Mouse (Mus musculus) embryonic facial prominence, embryonic 11.5 days (tissue): ENCODE results near the gene Rbfox1. TPM values are rescaled to one million over a fixed set of nuclear protein-coding genes. Genes with fewer than 3 reads are reported as not detected.

Source experiments
- ATAC-seq: fragments of 200-750 bp; cut with Nextera tagmentation; replicated peaks from 2 replicates; pipeline ENCODE4 v1.8.0; 2017; ENCODE audit warnings: low read depth; ENCODE audit not compliant: insufficient number of reproducible peaks, low FRiP score, low TSS enrichment
- DNase-seq: peaks from one replicate; pipeline ENCODE4 v3.0.0-alpha.2; 2015; ENCODE audit warnings: low spot score
- H3K27ac ChIP-seq: fragments of 300-500 bp; sonication (generic); replicated peaks from 2 replicates; pipeline ENCODE4 v1.5.1; 2014; ENCODE audit warnings: mild to moderate bottlenecking, low read depth, low read length, control low read depth
- H3K27me3 ChIP-seq: fragments of 300-500 bp; sonication (generic); 2 replicates; pipeline ENCODE4 v1.6.1; 2014; ENCODE audit warnings: mild to moderate bottlenecking, low read length, moderate library complexity, mixed read lengths; ENCODE audit not compliant: control insufficient read depth, insufficient read depth
- H3K36me3 ChIP-seq: fragments of 300-500 bp; sonication (generic); replicated peaks from 2 replicates; pipeline ENCODE4 v1.6.1; 2014; ENCODE audit warnings: low read depth, mild to moderate bottlenecking, low read length, moderate library complexity, mixed read lengths; ENCODE audit not compliant: control insufficient read depth, insufficient read depth
- H3K4me1 ChIP-seq: fragments of 300-500 bp; sonication (generic); 2 replicates; pipeline ENCODE4 v1.6.1; 2014; ENCODE audit warnings: low read length, mixed read lengths; ENCODE audit not compliant: control insufficient read depth, insufficient read depth
- H3K4me2 ChIP-seq: fragments of 300-500 bp; sonication (generic); 2 replicates; pipeline ENCODE4 v1.6.1; 2014; ENCODE audit warnings: low read depth, mild to moderate bottlenecking, control low read depth, low read length, moderate library complexity
- H3K4me3 ChIP-seq: fragments of 300-500 bp; sonication (generic); 2 replicates; pipeline ENCODE4 v1.5.1; 2014; ENCODE audit warnings: low read depth, low read length, control low read depth
- H3K9ac ChIP-seq: fragments of 300-500 bp; sonication (generic); replicated peaks from 2 replicates; pipeline ENCODE4 v1.6.1; 2014; ENCODE audit warnings: mild to moderate bottlenecking, control low read depth, low read length
- H3K9me3 ChIP-seq: fragments of 300-500 bp; sonication (generic); replicated peaks from 2 replicates; pipeline ENCODE4 v1.6.1; 2016; ENCODE audit warnings: mild to moderate bottlenecking, low read length, inconsistent platforms, mixed read lengths; ENCODE audit not compliant: control insufficient read depth
- WGBS: fragments of 180-500 bp; shearing (Covaris S2); extraction: QIAGEN DNeasy Blood & Tissue Kit; methylation state at CpG from one replicate; pipeline ENCODE4 v1.1.7; 2014; 5-methylcytosine and 5-hydroxymethylcytosine counted together
- polyA plus RNA-seq: library from polyadenylated mRNA; unstranded; fragments of >200 nt; fragmentation: Nextera tagmentation; extraction: Ambion mirVana; gene quantifications from 2 replicates; pipeline ENCODE4 v1.2.1, GENCODE M21; 2014

Rbfox1 gene
- polyA plus RNA-seq, 1 experiment from 2014 or later = 4.2 TPM

DNA sequence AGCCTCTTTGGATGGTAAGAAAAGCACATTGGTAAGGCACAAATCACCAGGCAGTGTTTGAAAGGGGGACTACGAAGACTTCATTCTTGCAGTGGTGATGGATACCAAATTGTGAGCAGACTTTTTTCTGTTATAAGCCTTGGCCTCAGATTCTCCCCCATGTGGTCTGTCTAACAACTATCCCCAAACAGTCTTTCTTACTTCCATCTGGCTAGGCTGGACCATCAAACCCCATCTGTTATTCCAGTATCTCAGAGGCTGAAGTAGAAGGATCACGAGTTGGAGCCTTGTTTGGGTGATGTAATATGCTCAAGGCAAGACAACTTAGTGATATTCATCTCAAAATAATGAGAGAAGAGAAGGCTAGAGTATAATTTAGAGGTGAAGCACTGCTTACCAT lies 922.7 kb downstream of the Rbfox1 start:
- H3K27me3 ChIP-seq = no peaks in the 10 kb centered on the region
- ATAC-seq = no peak
- 74% methylated on average over 2 of the region's 2 CpGs for WGBS

DNA sequence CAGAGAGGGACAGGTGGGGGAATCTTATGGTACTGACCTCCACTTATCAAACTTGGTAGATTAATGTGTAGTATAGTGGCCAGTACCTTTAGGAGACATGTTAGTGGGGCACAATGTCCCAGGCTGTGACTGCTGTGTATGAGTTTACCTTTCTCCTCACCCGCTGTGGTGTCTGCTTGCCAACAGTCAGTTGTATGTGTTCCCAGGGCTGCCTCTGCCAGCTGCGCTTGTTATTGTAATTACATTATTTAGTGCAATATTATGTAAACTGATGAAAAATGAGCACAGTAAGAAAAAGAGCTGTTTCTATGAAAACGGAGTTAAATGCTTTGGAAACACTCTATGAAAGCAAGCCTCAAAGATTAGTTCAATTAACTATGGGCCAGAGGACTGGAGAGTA lies 928.7 kb downstream of the Rbfox1 start:
- ATAC-seq (no peak), DNase-seq (no peak)
- WGBS = 78% methylated on average over 3 of the region's 3 CpGs

More for the DNA sequence above, 922.7 kb downstream of the Rbfox1 start:
- no peak overlapping the region for H3K9ac ChIP-seq
- no peaks in the 10 kb centered on the region for H3K9me3 ChIP-seq
- H3K4me3 ChIP-seq = no peak overlapping the region
- no peak overlapping the region for H3K4me2 ChIP-seq
- no peak overlapping the region for H3K27ac ChIP-seq
- DNase-seq = no peak
- no peaks in the 10 kb centered on the region for H3K4me1 ChIP-seq
- H3K36me3 ChIP-seq = no peaks in the 10 kb centered on the region

DNA sequence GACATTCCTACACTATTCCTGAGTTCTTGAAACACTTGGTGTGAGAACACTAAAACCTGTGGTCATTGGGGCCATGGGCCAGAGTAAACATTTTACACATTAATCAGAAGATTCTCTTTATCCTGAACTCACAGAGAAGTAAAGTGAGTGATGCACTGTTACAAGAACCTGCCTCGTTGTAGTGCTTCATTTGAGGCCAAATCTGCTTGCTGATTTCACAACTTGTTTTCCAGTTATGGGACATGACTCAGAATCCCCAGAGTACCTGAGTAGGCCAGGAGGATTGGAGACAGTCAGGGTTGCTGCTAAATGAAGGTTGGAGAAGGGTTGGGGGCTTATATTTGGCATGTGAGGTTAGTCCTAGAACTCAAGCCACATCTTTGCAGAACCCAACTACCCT lies 936.6 kb downstream of the Rbfox1 start:
- DNase-seq (no peak), ATAC-seq (no peak)
- no peak overlapping the region for H3K4me3 ChIP-seq
- H3K9me3 ChIP-seq = no peaks in the 10 kb centered on the region
- H3K27ac ChIP-seq = no peak overlapping the region
- no peak overlapping the region for H3K4me2 ChIP-seq
- WGBS = 88% methylated on average over 1 of the region's 1 CpGs
- H3K36me3 ChIP-seq = no peaks in the 10 kb centered on the region
- no peaks in the 10 kb centered on the region for H3K27me3 ChIP-seq
- H3K9ac ChIP-seq = no peak overlapping the region
- H3K4me1 ChIP-seq = no peaks in the 10 kb centered on the region

More for the DNA sequence above, 928.7 kb downstream of the Rbfox1 start:
- H3K4me2 ChIP-seq = no peak overlapping the region
- H3K27ac ChIP-seq = no peak overlapping the region
- no peaks in the 10 kb centered on the region for H3K9me3 ChIP-seq
- no peaks in the 10 kb centered on the region for H3K4me1 ChIP-seq
- H3K9ac ChIP-seq = no peak overlapping the region
- no peaks in the 10 kb centered on the region for H3K36me3 ChIP-seq
- no peaks in the 10 kb centered on the region for H3K27me3 ChIP-seq
- H3K4me3 ChIP-seq = no peak overlapping the region

DNA sequence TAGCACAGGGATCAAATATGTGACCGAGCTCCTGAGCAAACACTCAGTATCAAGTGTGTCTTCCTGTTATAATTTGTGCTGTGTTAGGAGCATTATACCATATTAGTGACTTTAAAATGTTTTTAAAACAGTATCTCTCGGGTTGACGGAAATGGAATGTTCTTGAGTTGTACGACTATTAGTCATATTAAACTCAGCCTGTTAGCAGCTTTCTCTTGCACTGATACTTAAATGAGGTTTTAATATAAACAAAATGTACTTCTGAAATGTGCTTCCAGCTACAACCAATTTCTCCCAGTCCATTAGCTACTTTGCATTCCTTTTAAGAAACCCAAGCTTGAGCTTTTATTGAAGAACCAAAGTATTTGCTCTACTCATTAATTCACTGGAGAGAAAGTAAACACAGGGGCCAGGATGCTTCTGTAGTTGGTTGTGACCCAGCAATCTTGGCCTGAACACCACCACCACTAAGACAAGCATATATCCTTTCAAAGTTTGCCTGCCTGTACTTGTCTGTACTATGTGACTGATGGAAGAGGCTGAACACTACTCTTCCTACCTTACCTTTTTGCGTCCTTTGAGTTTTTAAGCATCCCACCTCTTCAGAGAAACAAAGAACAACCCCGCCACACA lies 944.9 kb downstream of the Rbfox1 start:
- no peaks in the 10 kb centered on the region for H3K4me1 ChIP-seq
- no peaks in the 10 kb centered on the region for H3K9me3 ChIP-seq
- H3K27me3 ChIP-seq = no peaks in the 10 kb centered on the region
- no peak overlapping the region for H3K9ac ChIP-seq
- H3K4me2 ChIP-seq = no peak overlapping the region
- 86% methylated on average over 6 of the region's 6 CpGs for WGBS
- H3K27ac ChIP-seq = no peak overlapping the region
- ATAC-seq = no peak
- no peak for DNase-seq
- no peak overlapping the region for H3K4me3 ChIP-seq
- no peaks in the 10 kb centered on the region for H3K36me3 ChIP-seq

DNA sequence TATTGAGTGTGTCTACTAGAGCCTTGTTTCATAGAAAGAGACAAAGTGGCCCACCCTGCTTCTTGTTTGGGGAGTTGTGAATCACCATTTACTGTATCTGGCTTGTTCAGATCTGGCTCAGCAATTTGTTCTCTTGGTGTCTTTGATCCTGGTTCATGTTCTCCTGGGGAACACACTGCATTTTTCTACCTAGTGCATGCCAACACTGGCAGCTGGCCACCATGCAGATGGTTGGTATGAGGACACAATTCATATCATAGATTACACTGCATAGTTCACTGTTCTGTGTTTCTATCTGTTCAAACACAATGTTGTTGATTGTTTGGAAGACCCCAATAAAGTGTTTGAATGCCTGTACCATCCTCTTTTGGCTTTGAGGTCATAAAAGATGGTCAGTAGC lies 948.3 kb downstream of the Rbfox1 start:
- H3K36me3 ChIP-seq = no peaks in the 10 kb centered on the region
- ATAC-seq (no peak), DNase-seq (no peak)
- H3K4me3 ChIP-seq = no peak overlapping the region
- H3K9ac ChIP-seq = no peak overlapping the region
- no peaks in the 10 kb centered on the region for H3K27me3 ChIP-seq
- H3K4me1 ChIP-seq = no peaks in the 10 kb centered on the region
- H3K9me3 ChIP-seq = no peaks in the 10 kb centered on the region
- no peak overlapping the region for H3K4me2 ChIP-seq
- H3K27ac ChIP-seq = no peak overlapping the region

DNA sequence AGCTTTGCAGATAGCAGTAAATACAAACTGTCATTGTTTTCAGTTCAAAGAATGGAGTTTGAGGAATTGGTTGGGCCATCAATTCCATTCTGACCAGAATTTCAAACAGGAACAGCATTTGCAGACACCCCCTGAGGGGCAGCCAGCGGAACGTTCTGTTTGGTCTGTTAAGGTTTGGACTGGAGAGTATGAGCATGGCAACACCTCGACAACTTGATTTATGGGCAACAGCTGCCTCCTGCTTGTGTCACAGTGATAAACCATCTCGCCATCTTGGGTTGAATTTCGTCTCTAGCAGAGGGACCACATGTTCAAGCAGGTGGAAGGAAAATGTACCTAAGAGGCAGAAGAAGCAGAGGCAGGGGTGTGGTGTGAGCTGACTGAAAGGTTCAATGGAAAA lies 949.9 kb downstream of the Rbfox1 start:
- Histone ChIP-seq H3K36me3 (no peaks in the 10 kb centered on the region), H3K4me1 (no peaks in the 10 kb centered on the region), H3K9ac (no peak overlapping the region), H3K27me3 (no peaks in the 10 kb centered on the region), H3K4me3 (no peak overlapping the region), H3K9me3 (no peaks in the 10 kb centered on the region), H3K27ac (no peak overlapping the region), H3K4me2 (no peak overlapping the region)
- DNase-seq (no peak), ATAC-seq (no peak)
- WGBS = 57% methylated on average over 5 of the region's 5 CpGs

DNA sequence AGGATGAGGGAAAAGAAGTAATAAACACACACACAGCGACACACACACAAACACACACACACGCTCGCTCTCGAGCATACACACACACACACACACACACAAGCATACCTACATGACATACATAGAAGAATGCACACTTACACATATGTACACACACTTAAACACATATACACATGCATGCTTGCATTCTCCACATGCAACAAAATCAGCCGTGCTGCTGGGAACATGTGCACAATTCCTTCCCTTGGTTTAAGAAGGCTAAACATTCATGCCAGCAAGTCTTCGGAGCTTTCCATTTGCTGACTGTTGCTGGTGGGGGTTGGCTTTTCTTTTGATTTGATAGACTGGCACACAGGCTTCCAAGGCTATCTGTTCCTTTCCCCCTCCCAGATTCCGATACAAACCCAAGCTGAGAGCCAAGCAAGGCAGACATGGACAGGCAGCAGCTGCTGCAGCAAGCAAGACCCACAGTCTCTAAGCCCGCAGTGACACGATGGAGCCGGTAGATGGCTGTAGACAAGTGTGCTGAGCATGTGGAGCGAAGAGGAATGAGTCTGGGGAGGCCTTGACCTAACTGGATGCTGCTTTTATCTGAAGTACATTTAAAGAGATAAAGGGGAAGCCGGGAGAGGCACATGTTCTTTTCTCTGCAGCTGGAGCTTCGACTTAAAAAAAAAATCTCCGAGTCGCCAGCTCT lies 954.3 kb downstream of the Rbfox1 start:
- H3K9ac ChIP-seq = no peak overlapping the region
- ATAC-seq (no peak), DNase-seq (peak; percentile 80)
- no peaks in the 10 kb centered on the region for H3K9me3 ChIP-seq
- H3K27ac ChIP-seq = no peak overlapping the region
- no peaks in the 10 kb centered on the region for H3K27me3 ChIP-seq
- H3K36me3 ChIP-seq = no peaks in the 10 kb centered on the region
- H3K4me3 ChIP-seq = no peak overlapping the region
- H3K4me2 ChIP-seq = no peak overlapping the region
- H3K4me1 ChIP-seq = no peaks in the 10 kb centered on the region
- 40% methylated on average over 15 of the region's 15 CpGs for WGBS

DNA sequence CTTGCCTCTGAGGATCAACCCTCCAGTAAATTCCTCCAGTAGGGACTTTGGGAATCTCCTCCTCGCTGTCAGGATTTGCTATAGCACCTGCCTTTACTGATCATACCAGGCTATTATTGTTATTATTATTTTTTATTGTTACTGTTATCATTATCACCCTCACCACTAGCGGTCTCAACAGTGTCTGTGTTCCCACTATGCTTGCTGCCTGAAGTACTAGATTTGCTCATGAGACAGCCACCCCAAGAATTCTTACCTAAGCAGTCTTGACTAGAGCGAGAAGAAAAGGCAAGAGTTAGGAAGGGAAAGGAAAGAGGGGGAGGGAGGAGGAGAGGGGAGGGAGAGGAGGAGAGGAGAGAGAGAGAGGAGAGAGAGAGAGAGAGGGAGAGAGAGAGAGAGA lies 954.9 kb downstream of the Rbfox1 start:
- ATAC-seq = no peak
- WGBS = 59% methylated on average over 3 of the region's 3 CpGs

More for the DNA sequence above, 954.9 kb downstream of the Rbfox1 start:
- Histone ChIP-seq H3K4me3 (no peak overlapping the region), H3K27me3 (no peaks in the 10 kb centered on the region), H3K27ac (no peak overlapping the region), H3K36me3 (no peaks in the 10 kb centered on the region), H3K4me2 (no peak overlapping the region), H3K4me1 (no peaks in the 10 kb centered on the region), H3K9ac (no peak overlapping the region), H3K9me3 (no peaks in the 10 kb centered on the region)
- DNase-seq = no peak
